Mouse (Mus musculus) liver, embryonic 13.5 days (tissue): ENCODE results near the gene Zc3h4. TPM values are rescaled to one million over a fixed set of nuclear protein-coding genes. Genes with fewer than 3 reads are reported as not detected.

ENCODE experiments used
- ATAC-seq: fragments of 200-750 bp; cut with Nextera tagmentation; 2 replicates; pipeline ENCODE4 v1.8.0; 2017; ENCODE audit warnings: low read depth, mild to moderate bottlenecking, moderate number of reproducible peaks, moderate library complexity
- DNase-seq: peaks from one replicate; pipeline ENCODE4 v3.0.0; 2022
- H3K27ac ChIP-seq: fragments of 300-500 bp; sonication (generic); 2 replicates; pipeline ENCODE4 v1.5.1; 2015; ENCODE audit warnings: moderate library complexity, mild to moderate bottlenecking, inconsistent platforms
- H3K27me3 ChIP-seq: fragments of 300-500 bp; sonication (generic); 2 replicates; pipeline ENCODE4 v1.6.1; 2015; ENCODE audit warnings: mild to moderate bottlenecking, inconsistent platforms
- H3K36me3 ChIP-seq: fragments of 300-500 bp; sonication (generic); 2 replicates; pipeline ENCODE4 v1.6.1; 2015; ENCODE audit warnings: mild to moderate bottlenecking, inconsistent platforms
- H3K4me1 ChIP-seq: fragments of 300-500 bp; sonication (generic); replicated peaks from 2 replicates; pipeline ENCODE4 v1.6.1; 2015; ENCODE audit warnings: inconsistent platforms
- H3K4me2 ChIP-seq: fragments of 300-500 bp; sonication (generic); 2 replicates; pipeline ENCODE4 v1.6.1; 2015; ENCODE audit warnings: inconsistent platforms, mild to moderate bottlenecking, moderate library complexity
- H3K4me3 ChIP-seq: fragments of 300-500 bp; sonication (generic); replicated peaks from 2 replicates; pipeline ENCODE4 v1.5.1; 2015; ENCODE audit warnings: mild to moderate bottlenecking, inconsistent platforms
- H3K9ac ChIP-seq: fragments of 300-500 bp; sonication (generic); 2 replicates; pipeline ENCODE4 v1.6.1; 2015; ENCODE audit warnings: mild to moderate bottlenecking, inconsistent platforms
- H3K9me3 ChIP-seq: fragments of 300-500 bp; sonication (generic); replicated peaks from 2 replicates; pipeline ENCODE4 v1.6.1; 2016; ENCODE audit warnings: inconsistent platforms
- WGBS: fragments of 180-500 bp; shearing (Covaris S2); methylation state at CpG from one replicate; pipeline ENCODE4 v1.1.7; 2015; ENCODE audit not compliant: insufficient replicate concordance; 5-methylcytosine and 5-hydroxymethylcytosine counted together
- polyA plus RNA-seq: library from polyadenylated mRNA; unstranded; fragments of >200 nt; fragmentation: Nextera tagmentation; extraction: Ambion mirVana; gene quantifications from 2 replicates; pipeline ENCODE4 v1.2.1, GENCODE M21; 2015

Gene Zc3h4
- polyA plus RNA-seq, 1 experiment from 2014 or later = 8.3 TPM

GRCm38 (mm10) chr7:16402449-16402848, 1.7 kb downstream of the Zc3h4 start:
- no peak for DNase-seq
- ATAC-seq = no peak
- 0 out of 2 replicates have a peak, but pooled peaks cover 7% of the 10 kb centered on the region for H3K36me3 ChIP-seq
- no peaks in the 10 kb centered on the region for H3K27me3 ChIP-seq
- H3K4me1 ChIP-seq = peaks cover 58% of the 10 kb centered on the region
- H3K4me3 ChIP-seq = peak overlapping the region; percentile 92
- under 1% methylated on average over 9 of the region's 9 CpGs for WGBS
- peak overlapping the region; percentile 88 for H3K4me2 ChIP-seq
- H3K27ac ChIP-seq = peak overlapping the region; percentile 100
- no peaks in the 10 kb centered on the region for H3K9me3 ChIP-seq
- H3K9ac ChIP-seq = peak overlapping the region; percentile 100

DNA sequence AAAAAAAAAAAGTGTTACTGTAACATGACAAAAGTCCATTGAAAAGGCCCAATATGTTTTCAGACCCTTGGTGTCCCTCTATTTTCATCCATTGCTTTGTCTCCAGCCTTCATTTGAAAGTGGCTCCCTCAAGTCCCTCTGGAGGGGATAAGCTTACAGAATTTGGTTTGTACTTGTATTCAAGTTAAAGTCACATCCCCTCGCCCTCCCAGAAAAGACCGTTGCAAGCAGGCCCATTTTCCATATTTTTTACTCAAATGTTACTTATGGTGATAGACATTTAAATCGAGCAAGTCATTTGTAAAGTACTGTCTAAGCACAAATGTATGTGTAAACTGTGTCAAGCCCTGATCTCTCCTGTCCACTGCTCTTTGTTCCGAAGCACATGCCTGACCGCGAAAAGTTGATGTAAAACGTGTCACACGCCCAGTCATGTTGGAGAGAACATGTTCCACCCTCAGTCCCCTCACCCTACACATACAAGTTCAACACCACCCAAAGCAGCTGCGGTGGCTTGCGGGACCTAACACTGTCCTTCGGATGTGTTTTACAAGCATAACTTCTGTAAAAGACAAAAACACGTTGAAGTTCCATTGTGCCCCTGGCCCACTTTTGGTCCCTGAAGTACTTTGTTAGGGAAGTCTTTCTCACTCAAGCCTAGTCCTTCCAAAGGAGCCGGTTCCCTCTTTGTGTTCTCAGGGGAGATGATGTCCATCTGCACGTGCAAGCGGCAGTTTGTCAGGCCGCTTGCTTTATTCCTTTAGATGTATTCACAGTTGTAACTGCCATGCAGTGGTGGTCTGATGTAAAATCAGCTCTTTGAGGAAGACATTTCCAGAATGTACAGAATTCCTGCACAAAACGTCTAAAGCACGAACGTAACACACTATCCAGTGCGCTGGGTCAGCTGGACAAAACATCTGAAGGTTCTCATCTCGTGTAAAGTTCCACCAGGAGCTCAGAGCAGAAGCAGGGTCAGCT, 2.5 kb downstream of the Zc3h4 start:
- Histone ChIP-seq H3K4me3 (peak overlapping the region; percentile 92), H3K9ac (peak overlapping the region; percentile 100), H3K27ac (peak overlapping the region; percentile 100), H3K4me2 (peak overlapping the region; percentile 88), H3K36me3 (0 out of 2 replicates have a peak, but pooled peaks cover 14% of the 10 kb centered on the region), H3K27me3 (no peaks in the 10 kb centered on the region), H3K4me1 (peaks cover 62% of the 10 kb centered on the region), H3K9me3 (no peaks in the 10 kb centered on the region)
- peak; percentile 50 for DNase-seq
- whole genome bisulfite sequencing = 20% methylated on average over 21 of the region's 21 CpGs
- no peak for ATAC-seq

GRCm38 (mm10) chr7:16404315-16405072, 3.8 kb downstream of the Zc3h4 start:
- no peak for DNase-seq

DNA sequence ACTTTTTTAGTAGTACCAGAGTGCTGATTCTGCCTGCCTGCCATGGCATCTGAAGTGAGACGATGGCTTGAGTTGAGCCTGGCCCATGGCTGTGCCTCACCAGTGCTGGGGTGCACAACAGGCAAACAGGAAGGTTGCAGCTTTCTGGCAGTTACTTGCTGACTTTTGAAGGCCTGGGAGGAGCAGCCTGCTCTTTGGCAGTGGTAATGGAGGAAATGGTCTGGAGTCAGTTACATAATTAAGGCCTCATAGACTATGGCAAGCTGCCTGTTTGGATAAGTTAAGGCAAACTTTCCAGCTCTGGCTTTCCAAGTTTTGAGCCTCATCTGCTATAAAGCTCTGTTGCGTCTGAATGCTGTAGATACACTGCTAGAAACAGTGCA, 4.4 kb downstream of the Zc3h4 start:
- H3K9ac ChIP-seq = peak overlapping the region; percentile 83
- 9% methylated on average over 2 of the region's 2 CpGs for WGBS
- DNase-seq = no peak
- peak overlapping the region; percentile 56 for H3K4me3 ChIP-seq
- peak overlapping the region; percentile 81 for H3K4me2 ChIP-seq
- H3K4me1 ChIP-seq = peaks cover 67% of the 10 kb centered on the region
- H3K36me3 ChIP-seq = peaks cover 24% of the 10 kb centered on the region; the same call in 1 of the 2 replicates
- ATAC-seq = no peak
- H3K27me3 ChIP-seq = no peaks in the 10 kb centered on the region
- peak overlapping the region; percentile 100 for H3K27ac ChIP-seq
- no peaks in the 10 kb centered on the region for H3K9me3 ChIP-seq

More at GRCm38 (mm10) chr7:16404315-16405072, 3.8 kb downstream of the Zc3h4 start:
- no peak for ATAC-seq
- Histone ChIP-seq H3K27ac (peak overlapping the region; percentile 100), H3K4me2 (peak overlapping the region; percentile 81), H3K9me3 (no peaks in the 10 kb centered on the region), H3K27me3 (no peaks in the 10 kb centered on the region), H3K36me3 (peaks cover 24% of the 10 kb centered on the region; the same call in 1 of the 2 replicates), H3K4me3 (peak overlapping the region; percentile 56), H3K9ac (peak overlapping the region; percentile 83), H3K4me1 (peaks cover 64% of the 10 kb centered on the region)
- WGBS = 65% methylated on average over 3 of the region's 3 CpGs

DNA sequence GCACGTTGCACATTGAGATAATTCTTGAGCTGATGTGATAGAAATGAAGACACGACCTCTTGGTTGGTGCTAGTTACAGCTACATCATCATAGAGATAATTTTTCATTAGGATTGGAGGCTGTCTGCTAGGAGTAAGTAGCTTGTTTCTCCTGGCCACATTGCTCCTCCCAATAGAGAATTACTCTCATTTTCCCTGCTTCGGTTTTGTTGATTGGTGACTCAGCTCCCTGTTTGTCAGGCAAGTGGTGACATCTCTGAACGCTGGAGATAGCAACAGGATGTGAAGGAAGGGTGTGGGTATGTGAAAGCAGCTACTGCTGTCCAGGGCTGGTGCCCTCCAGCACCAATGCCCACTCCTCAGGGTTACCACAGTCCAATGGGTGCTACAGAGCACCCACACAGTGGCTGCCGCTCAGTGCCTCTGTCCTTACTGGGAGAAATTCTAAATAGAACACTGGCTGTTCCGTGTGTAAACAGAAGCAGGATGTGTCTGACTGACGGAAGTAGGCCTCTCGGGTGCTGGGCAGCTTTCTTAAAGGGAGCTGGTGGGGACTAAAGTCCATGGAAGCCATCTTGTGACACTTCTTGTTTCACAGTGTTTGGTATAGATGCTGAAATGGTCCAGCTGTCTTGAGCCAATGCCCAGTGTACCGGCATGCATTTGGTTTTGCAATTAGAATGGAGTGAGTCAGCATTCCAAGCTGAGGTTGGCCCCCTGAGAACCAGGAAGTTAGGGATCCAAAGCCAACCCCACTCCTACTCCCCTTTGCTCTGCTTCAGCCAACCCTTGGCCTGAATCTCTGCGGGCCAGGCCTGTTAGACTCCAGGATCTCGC, 5.0 kb downstream of the Zc3h4 start:
- WGBS = 13% methylated on average over 11 of the region's 11 CpGs
- peaks cover 73% of the 10 kb centered on the region for H3K4me1 ChIP-seq
- ATAC-seq (peak; percentile 76), DNase-seq (peak; percentile 75)
- H3K4me2 ChIP-seq = peak overlapping the region; percentile 81
- H3K36me3 ChIP-seq = peaks cover 30% of the 10 kb centered on the region
- H3K9ac ChIP-seq = peak overlapping the region; percentile 83
- H3K4me3 ChIP-seq = peak overlapping the region; percentile 56
- H3K27ac ChIP-seq = peak overlapping the region; percentile 100
- no peaks in the 10 kb centered on the region for H3K27me3 ChIP-seq
- no peaks in the 10 kb centered on the region for H3K9me3 ChIP-seq

GRCm38 (mm10) chr7:16406978-16407377, 6.3 kb downstream of the Zc3h4 start:
- Histone ChIP-seq H3K36me3 (peaks cover 37% of the 10 kb centered on the region), H3K9me3 (no peaks in the 10 kb centered on the region), H3K4me3 (no peak overlapping the region), H3K4me1 (peaks cover 86% of the 10 kb centered on the region), H3K4me2 (peak overlapping the region; percentile 23), H3K9ac (peak overlapping the region; percentile 83), H3K27me3 (no peaks in the 10 kb centered on the region), H3K27ac (peak overlapping the region; percentile 100)
- ATAC-seq = no peak
- no peak for DNase-seq
- 81% methylated on average over 3 of the region's 3 CpGs for WGBS

DNA sequence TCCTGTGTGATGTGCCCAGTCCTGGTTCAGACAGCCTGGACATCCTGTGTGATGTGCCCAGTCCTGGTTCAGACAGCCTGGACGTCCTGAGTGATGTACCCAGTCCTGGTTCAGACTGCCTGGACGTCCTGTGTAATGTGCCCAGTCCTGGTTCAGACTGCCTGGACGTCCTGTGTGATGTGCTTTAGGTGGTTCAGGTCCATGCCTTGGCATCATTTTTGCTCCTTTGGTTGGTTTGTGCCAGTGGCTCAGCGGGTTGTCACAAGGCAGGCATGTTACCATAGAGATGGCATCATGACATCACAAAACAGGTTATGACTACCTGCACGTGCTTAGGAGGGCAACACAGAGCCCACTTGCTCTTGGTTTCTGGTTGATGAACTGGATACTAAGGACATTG, 10.4 kb downstream of the Zc3h4 start:
- peak overlapping the region; percentile 89 for H3K27ac ChIP-seq
- H3K4me2 ChIP-seq = peak overlapping the region; percentile 22; the same call in 1 of the 2 replicates
- peaks cover 92% of the 10 kb centered on the region for H3K4me1 ChIP-seq
- 84% methylated on average over 5 of the region's 5 CpGs for WGBS
- H3K4me3 ChIP-seq = no peak overlapping the region
- DNase-seq (no peak), ATAC-seq (no peak)
- H3K9me3 ChIP-seq = no peaks in the 10 kb centered on the region
- peaks cover 56% of the 10 kb centered on the region for H3K36me3 ChIP-seq
- H3K27me3 ChIP-seq = no peaks in the 10 kb centered on the region
- H3K9ac ChIP-seq = peak overlapping the region; percentile 62; the same call in 1 of the 2 replicates

DNA sequence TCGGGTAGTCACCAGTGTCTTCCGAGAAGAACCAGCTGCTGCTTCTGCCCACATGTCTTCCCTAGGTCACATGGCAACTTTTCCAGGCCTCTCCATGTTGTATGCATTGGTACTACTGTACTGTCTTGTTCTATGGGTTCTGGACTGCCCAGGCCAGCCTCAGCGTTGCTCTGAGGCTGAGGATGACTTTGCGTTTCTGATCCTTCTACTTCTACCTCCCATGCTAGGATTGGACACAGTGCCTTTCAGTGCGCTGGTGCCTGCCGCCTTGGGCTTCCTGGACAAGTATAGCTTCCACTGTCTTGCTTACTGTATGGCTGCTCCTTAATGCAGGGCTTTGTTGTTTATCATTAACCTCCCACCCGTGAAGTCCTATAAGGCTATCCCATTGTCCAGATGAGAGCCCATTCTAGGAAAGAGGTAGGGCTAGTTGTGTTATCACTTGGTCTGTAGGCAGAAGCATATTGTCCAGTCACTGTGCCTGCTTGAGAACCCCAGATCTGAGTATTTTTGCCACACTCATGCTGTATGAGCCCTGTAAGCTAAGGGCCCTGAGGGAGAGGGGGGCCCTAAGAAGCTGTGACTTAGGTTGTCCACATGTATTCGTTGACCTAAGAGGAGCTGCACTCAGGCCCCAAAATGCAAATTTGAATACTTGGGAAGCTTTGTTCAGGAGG, 11.6 kb downstream of the Zc3h4 start:
- H3K4me1 ChIP-seq = peaks cover 82% of the 10 kb centered on the region
- peak overlapping the region; percentile 62 for H3K9ac ChIP-seq
- peak overlapping the region; percentile 22; the same call in 1 of the 2 replicates for H3K4me2 ChIP-seq

DNA sequence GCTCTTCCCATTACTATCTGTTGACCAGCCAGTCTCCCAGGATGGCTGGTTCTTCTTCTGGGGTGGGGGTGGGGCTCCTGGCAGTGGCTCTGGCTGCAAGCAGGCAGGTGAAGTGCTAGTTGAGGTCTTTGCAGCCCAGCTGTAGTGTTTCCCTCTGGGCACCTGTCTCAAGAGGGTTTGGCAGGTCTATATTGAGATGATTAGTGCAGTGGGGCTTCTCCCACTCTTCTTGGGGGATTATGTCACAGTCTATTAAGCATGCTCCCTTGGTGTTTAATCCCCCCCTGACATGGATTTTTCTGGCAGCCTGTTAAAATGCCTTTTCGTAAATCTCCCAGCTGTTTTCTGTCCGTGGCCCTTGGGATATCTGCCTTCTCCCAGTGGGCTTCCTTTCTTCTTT, 12.2 kb downstream of the Zc3h4 start:
- DNase-seq = no peak

More for the DNA sequence above, 11.6 kb downstream of the Zc3h4 start:
- Histone ChIP-seq H3K4me3 (no peak overlapping the region), H3K9me3 (no peaks in the 10 kb centered on the region), H3K27me3 (no peaks in the 10 kb centered on the region), H3K36me3 (peaks cover 69% of the 10 kb centered on the region), H3K27ac (peak overlapping the region; percentile 89)
- DNase-seq = no peak
- 60% methylated on average over 8 of the region's 8 CpGs for WGBS
- peak; percentile 88 for ATAC-seq

DNA sequence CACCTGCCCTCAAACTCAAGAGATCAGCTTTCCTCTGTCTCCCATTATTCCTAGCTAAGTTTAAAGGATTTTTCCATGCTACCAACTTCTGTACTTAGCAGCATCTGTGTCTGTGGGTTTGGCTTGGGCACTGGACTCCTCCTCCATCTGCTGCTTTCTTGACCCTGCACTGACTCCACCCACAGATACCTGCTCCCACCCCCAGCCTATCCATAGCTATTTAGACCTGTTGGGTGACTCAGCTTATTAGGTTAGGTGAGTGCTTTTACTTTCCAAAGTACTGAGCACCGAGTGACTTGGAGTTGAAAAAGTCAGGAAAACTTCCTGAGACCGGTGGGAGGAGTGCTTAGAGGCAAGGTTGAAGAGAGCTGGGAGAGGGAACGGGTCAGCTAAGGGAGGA, 14.7 kb downstream of the Zc3h4 start:
- H3K9ac ChIP-seq = 0 out of 2 replicates have a peak overlapping the region, but pooled peaks have one; percentile 18
- peak; percentile 32; the same call in 1 of the 2 replicates for ATAC-seq

More for the DNA sequence above, 12.2 kb downstream of the Zc3h4 start:
- Histone ChIP-seq H3K4me1 (peaks cover 77% of the 10 kb centered on the region), H3K36me3 (peaks cover 70% of the 10 kb centered on the region), H3K9me3 (no peaks in the 10 kb centered on the region), H3K27ac (peak overlapping the region; percentile 89), H3K4me2 (0 out of 2 replicates have a peak overlapping the region, but pooled peaks have one; percentile 22), H3K4me3 (no peak overlapping the region), H3K9ac (peak overlapping the region; percentile 62), H3K27me3 (no peaks in the 10 kb centered on the region)
- peak; percentile 3; the same call in 1 of the 2 replicates for ATAC-seq
- WGBS = 77% methylated on average over 2 of the region's 2 CpGs

More for the DNA sequence above, 14.7 kb downstream of the Zc3h4 start:
- Histone ChIP-seq H3K4me1 (peaks cover 61% of the 10 kb centered on the region), H3K9me3 (no peaks in the 10 kb centered on the region), H3K4me3 (no peak overlapping the region), H3K27ac (peak overlapping the region; percentile 65), H3K36me3 (peaks cover 80% of the 10 kb centered on the region), H3K4me2 (no peak overlapping the region), H3K27me3 (no peaks in the 10 kb centered on the region)
- WGBS = 83% methylated on average over 3 of the region's 3 CpGs
- peak; percentile 33 for DNase-seq
